Mouse (Mus musculus) right cerebral cortex, postnatal 36 days (tissue): Measurements from ENCODE around the gene Gm20498.

Experiments used
- DNase-seq, 2 experiments: peaks; one replicate each; pipeline ENCODE4 v3.0.0; 2022; ENCODE audit warnings: low spot score in 2 of 2, mixed read lengths in 1 of 2

The Gm20498 gene

DNA sequence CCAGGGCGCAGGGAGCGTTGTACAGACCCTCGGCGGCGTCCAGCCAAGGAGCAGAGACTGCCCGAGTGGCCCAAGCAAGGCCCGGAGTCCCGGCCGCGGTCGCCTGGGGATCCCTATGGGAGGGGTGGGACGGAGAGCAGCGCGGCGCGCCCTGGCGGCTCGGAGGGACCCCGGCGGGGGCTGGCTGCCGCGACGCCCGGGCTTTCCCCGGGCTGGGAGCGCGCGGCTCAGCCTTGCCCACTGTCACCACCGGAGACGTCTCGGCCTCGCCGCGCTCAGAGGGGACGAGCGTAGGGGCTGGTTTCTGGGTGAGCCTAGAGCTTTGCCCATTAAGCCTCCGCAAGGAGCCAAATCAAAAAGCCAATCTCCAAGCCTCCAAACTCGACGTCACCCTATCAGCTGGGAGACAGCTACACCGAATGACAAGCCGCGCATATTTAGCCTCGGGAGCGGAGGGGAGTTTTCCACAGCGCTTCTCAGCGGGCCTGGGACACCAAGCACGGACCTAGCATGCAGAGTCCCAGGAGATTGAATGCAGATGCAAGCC, 199.8 kb downstream of the Gm20498 start, which contains the start of gene Slc8a3:
Gene Slc8a3, minus strand, starts transcription at position 306 of the 547 bp plus-strand sequence.
- DNase-seq = peak; percentile 34 to 61

DNA sequence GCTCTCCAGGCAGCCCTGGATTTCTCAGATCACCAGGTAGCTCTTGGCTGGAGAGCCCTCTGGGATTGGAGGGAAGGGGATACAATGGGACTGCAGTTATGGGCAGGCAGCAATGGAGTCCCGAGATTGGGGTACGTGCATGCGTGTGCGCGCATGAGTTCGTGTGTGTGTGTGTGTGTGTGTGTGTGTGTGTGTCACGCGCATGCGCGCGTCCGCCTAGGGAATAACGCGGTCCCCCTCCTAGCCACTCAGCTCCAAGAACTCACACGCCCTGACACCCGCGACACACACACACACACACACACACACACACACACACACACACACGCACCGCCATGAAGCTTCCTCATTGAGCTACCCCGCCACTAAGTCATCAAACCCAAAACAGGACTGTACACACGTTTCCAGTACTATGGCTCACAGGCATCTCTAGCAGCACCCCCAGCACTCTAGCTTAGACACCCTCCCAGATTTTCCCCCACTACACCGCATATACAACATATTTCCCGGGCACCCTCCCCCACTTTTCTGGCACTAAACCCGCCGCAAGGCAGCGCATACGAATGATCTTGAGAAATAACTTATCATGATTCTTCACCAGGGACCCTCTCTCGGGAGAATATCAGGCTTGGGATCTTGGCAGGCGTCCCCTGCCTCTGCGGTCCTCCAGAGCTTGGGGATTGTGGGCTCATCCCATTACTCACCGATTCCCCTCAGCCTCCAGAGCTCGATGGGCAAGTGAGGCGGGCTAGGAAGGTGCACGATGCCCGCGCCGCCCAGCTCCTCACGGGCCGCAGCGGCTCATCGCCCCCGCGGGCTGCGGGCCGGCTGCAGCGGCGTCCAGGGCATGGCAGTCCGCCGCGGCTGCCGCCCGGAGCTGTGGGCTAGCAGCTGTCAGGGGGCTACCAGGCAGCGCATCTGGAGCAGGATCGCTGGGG, 200.5 kb downstream of the Gm20498 start:
- DNase-seq = peak; percentile 48 to 53

DNA sequence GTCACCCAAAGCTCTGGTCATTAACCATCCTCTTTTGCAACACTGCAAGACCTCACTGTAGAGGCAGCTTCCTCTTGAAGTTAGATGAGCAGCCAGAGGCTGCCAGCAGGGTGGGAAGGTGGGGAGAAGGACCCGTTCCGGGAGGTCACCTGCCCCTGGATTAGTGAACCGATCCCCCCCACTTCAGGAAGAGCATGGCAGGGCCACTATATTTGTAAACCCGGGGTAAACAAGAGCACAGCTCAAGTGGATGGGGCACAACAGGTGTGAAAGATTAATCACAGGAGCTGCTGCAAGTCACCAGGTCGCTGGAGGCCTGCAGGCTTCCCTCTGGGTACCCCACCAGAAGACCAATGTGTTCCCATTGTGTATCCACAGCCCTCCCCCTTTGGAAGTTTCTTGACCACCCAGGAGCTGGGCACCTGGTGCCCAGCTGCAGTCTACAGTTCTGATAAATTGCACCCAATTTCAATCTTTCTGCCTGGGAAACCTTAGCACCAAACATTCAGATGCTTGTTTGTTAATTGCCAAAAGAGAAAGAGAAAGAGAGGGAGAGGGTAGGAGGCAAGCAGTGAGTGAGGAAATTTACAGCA, 201.6 kb downstream of the Gm20498 start:
- no peak for DNase-seq

DNA sequence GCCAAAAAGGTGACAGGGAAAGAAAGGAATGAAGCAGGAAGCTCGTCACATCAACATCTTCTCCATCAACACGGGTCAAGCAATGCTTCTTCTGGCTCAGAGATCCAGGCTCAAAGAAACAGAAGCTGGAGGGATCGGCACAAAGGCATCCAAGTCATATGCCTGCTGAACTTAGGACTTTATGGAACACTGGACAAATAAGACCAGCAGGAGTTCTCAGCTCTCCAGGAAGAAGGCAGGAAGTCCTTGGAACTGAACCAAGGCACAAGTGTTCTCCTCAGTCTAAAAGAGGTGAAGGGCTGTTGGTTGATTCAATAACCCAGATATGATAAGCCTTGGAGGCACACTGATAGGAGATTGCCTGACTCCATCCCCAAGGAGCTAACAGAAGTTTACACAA, 207.7 kb downstream of the Gm20498 start:
- DNase-seq = no peak

DNA sequence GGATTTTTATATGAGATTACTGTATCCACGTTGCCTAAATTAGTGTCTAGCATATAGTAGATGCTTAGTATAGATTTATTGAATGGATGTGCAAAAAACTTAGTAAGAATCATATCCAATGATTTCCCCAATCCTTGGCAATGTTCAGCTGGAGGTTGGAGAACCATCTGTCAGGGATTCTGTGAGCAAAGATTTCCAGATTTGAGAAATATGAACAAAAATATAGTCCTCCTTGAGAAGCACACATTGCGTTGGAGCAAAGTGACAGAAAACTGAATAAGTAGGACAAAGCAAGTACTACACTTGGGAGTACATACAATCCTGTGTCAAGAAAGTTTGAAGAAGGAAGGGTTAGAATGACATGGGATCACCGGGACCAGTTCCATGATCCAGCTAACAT, 208.6 kb downstream of the Gm20498 start:
- peak; percentile 24 to 48 for DNase-seq

DNA sequence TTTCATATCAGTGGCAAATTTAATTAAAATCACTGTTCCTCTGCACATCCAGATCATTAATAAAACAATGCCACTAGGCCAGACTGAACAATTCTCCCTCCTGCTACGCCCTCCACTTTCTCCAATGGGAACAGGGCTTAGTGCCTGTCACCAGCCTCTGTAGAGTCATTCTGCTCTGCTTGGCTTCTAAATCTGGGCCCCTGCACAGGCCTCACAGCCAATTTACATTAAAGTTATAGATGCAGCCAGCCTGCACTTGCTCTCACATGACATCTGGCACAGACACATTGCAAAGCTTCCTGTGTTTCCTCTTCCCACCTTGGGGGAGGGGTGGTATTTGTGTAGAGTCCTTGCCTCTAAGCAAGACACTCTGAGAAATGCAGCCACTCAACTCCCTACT, 211.7 kb downstream of the Gm20498 start:
- DNase-seq = no peak

DNA sequence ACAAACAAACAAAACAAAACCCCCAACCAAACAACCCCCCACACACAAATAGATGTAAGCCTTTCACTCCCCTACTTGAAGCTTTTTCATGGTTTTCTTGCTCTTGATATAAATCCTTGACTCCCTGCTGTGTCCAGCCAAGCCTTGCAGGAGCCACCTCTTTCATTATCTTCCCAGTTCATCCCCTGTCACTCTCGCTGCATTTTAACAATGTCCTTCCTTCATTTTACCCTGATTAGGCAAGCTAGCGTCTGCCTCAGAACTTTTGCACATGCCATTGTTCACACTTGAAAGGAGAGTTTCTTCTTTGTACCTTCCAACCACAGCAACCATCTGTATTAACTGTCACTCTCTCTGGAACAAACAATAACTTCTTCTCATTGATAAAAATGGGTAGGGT, 214.9 kb downstream of the Gm20498 start:
- no peak for DNase-seq

DNA sequence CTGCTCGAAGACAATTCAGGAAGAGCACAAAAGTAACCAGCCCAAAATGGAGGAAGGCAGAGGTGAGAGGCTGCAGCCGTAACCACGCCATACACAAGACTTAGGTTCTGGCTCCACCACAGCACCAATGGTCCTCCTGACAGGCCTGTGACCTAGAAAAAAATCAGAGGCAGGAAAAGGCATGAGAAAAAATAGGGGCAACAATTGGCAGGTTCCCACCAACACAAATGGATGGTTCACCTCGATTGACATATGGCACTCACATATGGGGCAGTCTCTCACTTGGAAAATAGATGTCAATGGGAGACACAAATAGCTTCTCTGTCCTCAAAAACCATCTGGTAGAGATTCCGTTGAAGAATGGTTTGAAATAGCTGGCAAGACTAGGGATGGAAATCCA, 216.8 kb downstream of the Gm20498 start:
- DNase-seq = peak in 1 of 2 experiments; percentile 25
